16 mouse cellular contexts compared by ENCODE assay signal in the genomic region with DNA sequence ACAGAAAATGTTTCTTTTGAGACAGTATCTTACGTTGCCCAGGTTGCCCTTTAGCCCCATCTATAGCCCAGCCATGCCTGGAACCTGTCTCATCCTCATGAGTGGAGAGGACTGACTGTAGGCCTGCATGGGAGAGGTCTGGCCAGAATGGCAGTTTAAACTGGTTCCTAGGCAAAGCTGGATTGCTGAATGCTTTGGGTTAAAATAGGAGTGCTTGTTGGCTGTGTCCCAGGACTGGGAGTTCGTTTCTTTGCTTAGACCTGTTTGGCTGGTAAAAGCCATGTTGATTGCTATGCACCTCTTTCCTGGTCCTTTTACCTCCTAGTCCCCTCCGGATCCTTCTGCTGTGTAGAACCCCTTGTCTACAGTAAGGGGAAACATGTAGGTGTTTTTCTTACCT. TPM values are rescaled to one million over a fixed set of nuclear protein-coding genes. Genes with fewer than 3 reads are reported as not detected.
A peak's percentile ranks its signal among the peaks of the same experiment; 100 is the strongest.
DNase-seq lines count a peak whose midpoint lies in the region; ATAC-seq and TF ChIP-seq lines count a peak whose summit lies in the region.
"Had no signal": no experiment of that assay in that cellular context is flagged by ENCODE, and none has a peak within 500 bp of the region (broad histone marks: within the 10 kb centered on the region; RNA-seq: fewer than 3 reads in every experiment).

No protein-coding gene starts in this region.

- H3K4me3 ChIP-seq in heart, embryonic 15.5 days = no peak overlapping the region
- H3K4me3 ChIP-seq in lung, embryonic 14.5 days (ENCODE audit: low read depth, low read length) = no peak overlapping the region
- H3K4me3 ChIP-seq in stomach, embryonic 14.5 days (ENCODE audit: low read depth, low read length) = no peak overlapping the region
- H3K4me3 ChIP-seq: forebrain, embryonic 10.5 days; left cerebral cortex, adult 2 months; liver, embryonic 13.5 days; neural tube, embryonic 15.5 days had no signal

- no peak for DNase-seq in heart, postnatal 4 days
- peak; percentile 8 for DNase-seq in lung, embryonic 14.5 days
- no peak for DNase-seq in lung, postnatal 10 days
- peak; percentile 21 for DNase-seq in kidney, postnatal 10 days
- DNase-seq in adrenal gland, postnatal 4 days (ENCODE audit: low spot score in 2 of 2) = no peak
- no peak for DNase-seq in adrenal gland, adult 18-20 months (ENCODE audit: low spot score in 2 of 2)
- DNase-seq: cerebellum, postnatal 14 days; gastrocnemius, postnatal 25 days; liver, embryonic 13.5 days; thymus, postnatal 25 days had no signal

- H3K4me1 ChIP-seq in heart, embryonic 15.5 days (replicated peaks) = peaks cover 12% of the 10 kb centered on the region
- H3K4me1 ChIP-seq in lung, embryonic 14.5 days (ENCODE audit: insufficient read depth) = no peaks in the 10 kb centered on the region
- no peaks in the 10 kb centered on the region for H3K4me1 ChIP-seq in stomach, embryonic 14.5 days (ENCODE audit: control insufficient read depth, insufficient read depth, low read length)

- no peak for TF ChIP-seq CTCF in lung, embryonic 14.5 days (IDR thresholded peaks at IDR 0.05; ENCODE audit: low read depth)

- WGBS in heart, embryonic 15.5 days = 67% methylated on average over 3 of the region's 3 CpGs
- 76% methylated on average over 3 of the region's 3 CpGs for WGBS in lung, embryonic 14.5 days
- 78% methylated on average over 3 of the region's 3 CpGs for WGBS in stomach, embryonic 14.5 days

- 0 out of 2 replicates have a peak overlapping the region, but pooled peaks have one; percentile 25 for H3K27ac ChIP-seq in heart, embryonic 15.5 days
- no peak overlapping the region for H3K27ac ChIP-seq in lung, embryonic 14.5 days (ENCODE audit: low read depth)
- H3K27ac ChIP-seq in stomach, embryonic 14.5 days (ENCODE audit: low read length) = peak overlapping the region; percentile 69; the same call in 1 of the 2 replicates
- H3K27ac ChIP-seq: forebrain, embryonic 10.5 days; left cerebral cortex, adult 2 months; liver, embryonic 13.5 days; neural tube, embryonic 15.5 days had no signal

- H3K9ac ChIP-seq in heart, embryonic 15.5 days = no peak overlapping the region
- no peak overlapping the region for H3K9ac ChIP-seq in lung, embryonic 14.5 days
- H3K9ac ChIP-seq in stomach, embryonic 14.5 days (replicated peaks; ENCODE audit: low read depth, low read length) = no peak overlapping the region
- H3K9ac ChIP-seq: liver, embryonic 13.5 days; neural tube, embryonic 15.5 days had no signal

- H3K9me3 ChIP-seq in heart, embryonic 15.5 days (replicated peaks) = no peaks in the 10 kb centered on the region
- H3K9me3 ChIP-seq in lung, embryonic 14.5 days (ENCODE audit: low read depth, low read length) = no peaks in the 10 kb centered on the region
- H3K9me3 ChIP-seq in stomach, embryonic 14.5 days (ENCODE audit: control insufficient read depth, low read depth, low read length) = no peaks in the 10 kb centered on the region
- H3K9me3 ChIP-seq: forebrain, embryonic 10.5 days; liver, embryonic 13.5 days; neural tube, embryonic 15.5 days had no signal

- no peak overlapping the region for H3K4me2 ChIP-seq in heart, embryonic 15.5 days
- H3K4me2 ChIP-seq in lung, embryonic 14.5 days = no peak overlapping the region
- no peak overlapping the region for H3K4me2 ChIP-seq in stomach, embryonic 14.5 days (replicated peaks; ENCODE audit: low read depth, low read length)
- H3K4me2 ChIP-seq: liver, embryonic 13.5 days; neural tube, embryonic 15.5 days had no signal

- peaks cover 3% of the 10 kb centered on the region; the same call in 1 of the 2 replicates for H3K36me3 ChIP-seq in heart, embryonic 15.5 days
- peaks cover 39% of the 10 kb centered on the region for H3K36me3 ChIP-seq in lung, embryonic 14.5 days (ENCODE audit: insufficient read depth)
- H3K36me3 ChIP-seq in stomach, embryonic 14.5 days (ENCODE audit: control insufficient read depth, insufficient read depth, low read length) = peaks cover 19% of the 10 kb centered on the region

- ATAC-seq in heart, embryonic 15.5 days (replicated peaks; ENCODE audit: insufficient number of reproducible peaks, insufficient read depth, low FRiP score, low read depth) = no peak
- ATAC-seq in lung, embryonic 14.5 days (ENCODE audit: insufficient read depth) = no peak
- ATAC-seq in stomach, embryonic 14.5 days (ENCODE audit: insufficient number of reproducible peaks, insufficient read depth, low FRiP score, low read depth) = no peak
- ATAC-seq: activated CD4-positive, CD25-positive, alpha-beta regulatory T cell, adult 4 months had no signal

- no peaks in the 10 kb centered on the region for H3K27me3 ChIP-seq in heart, embryonic 15.5 days
- no peaks in the 10 kb centered on the region for H3K27me3 ChIP-seq in lung, embryonic 14.5 days (ENCODE audit: insufficient read depth, low read length)
- H3K27me3 ChIP-seq in stomach, embryonic 14.5 days (ENCODE audit: control insufficient read depth, insufficient read depth, low read length) = no peaks in the 10 kb centered on the region
- H3K27me3 ChIP-seq: liver, embryonic 13.5 days; neural tube, embryonic 15.5 days had no signal

RNA-seq across cellular contexts. Expression of a gene that starts 11.0 kb away (rescaled TPM):
- 53.7 and 65.8 TPM in 2 replicates for polyA plus RNA-seq in heart, embryonic 15.5 days (2015; fragmentation: Nextera tagmentation; extraction: Ambion mirVana)
- total RNA-seq in heart, postnatal 4 days (2021) = 10 to 100 TPM; 10.7 to 13.7 TPM
- 49.7 and 50.8 TPM in 2 replicates for polyA plus RNA-seq in lung, embryonic 14.5 days (2014; fragmentation: Nextera tagmentation; extraction: Ambion mirVana)
- polyA plus RNA-seq in stomach, embryonic 14.5 days (2014; fragmentation: Nextera tagmentation; extraction: Ambion mirVana) = 47.6 and 50.3 TPM in 2 replicates
- 10 to 100 TPM; 21.8 to 26.1 TPM for total RNA-seq in adrenal gland, postnatal 4 days (2021)
- 10 to 100 TPM; 63.6 to 64.9 TPM for total RNA-seq in adrenal gland, adult 18-20 months (2021)

Comparison
In these comparisons a context has a peak if more than half of its experiments do, and no peak if none do; other contexts are left out.
1. DNase-seq: peak in lung, embryonic 14.5 days (single experiment) and kidney, postnatal 10 days (single experiment); none in heart, postnatal 4 days (single experiment), lung, postnatal 10 days (single experiment), adrenal gland, postnatal 4 days (0 of 2) and adrenal gland, adult 18-20 months (0 of 2).